Mouse (Mus musculus) liver, embryonic 14.5 days (tissue): Measurements from ENCODE around the gene Ggps1. TPM values are rescaled to one million over a fixed set of nuclear protein-coding genes. Genes with fewer than 3 reads are reported as not detected.

Experiments used
- ATAC-seq: fragments of 200-750 bp; cut with Nextera tagmentation; 2 replicates; pipeline ENCODE4 v1.8.0; 2017; ENCODE audit warnings: moderate number of reproducible peaks, mild to moderate bottlenecking, moderate library complexity; ENCODE audit not compliant: insufficient read depth
- DNase-seq, 3 experiments: peaks; one replicate each; pipeline ENCODE4 v3.0.0-alpha.2; 2012 to 2013; ENCODE audit warnings: low read depth in 3 of 3, low spot score in 3 of 3
- H3K27ac ChIP-seq: fragments of 300-500 bp; sonication (generic); 2 replicates; pipeline ENCODE4 v1.5.1; 2014; ENCODE audit warnings: moderate library complexity, mild to moderate bottlenecking, control low read depth, inconsistent platforms
- H3K27me3 ChIP-seq: fragments of 300-500 bp; sonication (generic); 2 replicates; pipeline ENCODE4 v1.6.1; 2014; ENCODE audit warnings: mild to moderate bottlenecking, low read length, moderate library complexity; ENCODE audit not compliant: control insufficient read depth, insufficient read depth
- H3K36me3 ChIP-seq: fragments of 300-500 bp; sonication (generic); replicated peaks from 2 replicates; pipeline ENCODE4 v1.6.1; 2014; ENCODE audit warnings: low read depth; ENCODE audit not compliant: control insufficient read depth, insufficient read depth
- H3K4me1 ChIP-seq, 2 experiments: fragments of 200-500 bp in 1 of 2; fragments of 300-500 bp in 1 of 2; sonication (generic) in 1 of 2; replicated peaks; 2 replicates each; pipeline ENCODE4 v1.6.1; 2012 to 2014; ENCODE audit warnings: antibody characterized with exemption in 1 of 2, inconsistent platforms in 1 of 2, low read length in 1 of 2; ENCODE audit not compliant: control insufficient read depth in 2 of 2, insufficient read depth in 2 of 2
- H3K4me2 ChIP-seq: fragments of 300-500 bp; sonication (generic); 2 replicates; pipeline ENCODE4 v1.6.1; 2014; ENCODE audit warnings: low read depth, mild to moderate bottlenecking, control low read depth, moderate library complexity
- H3K4me3 ChIP-seq, 2 experiments: fragments of 200-500 bp in 1 of 2; fragments of 300-500 bp in 1 of 2; sonication (generic) in 1 of 2; 2 replicates each; pipeline ENCODE4 v1.5.1; 2012 to 2014; ENCODE audit warnings: low read depth in 2 of 2, low read length in 2 of 2, mild to moderate bottlenecking in 2 of 2, control low read depth in 1 of 2, inconsistent platforms in 1 of 2, moderate library complexity in 1 of 2; ENCODE audit not compliant: insufficient read depth in 1 of 2
- H3K9ac ChIP-seq: fragments of 300-500 bp; sonication (generic); replicated peaks from 2 replicates; pipeline ENCODE4 v1.6.1; 2014; ENCODE audit warnings: mild to moderate bottlenecking, control low read depth, moderate library complexity
- H3K9me3 ChIP-seq: fragments of 300-500 bp; sonication (generic); 2 replicates; pipeline ENCODE4 v1.6.1; 2016; ENCODE audit warnings: low read length, mixed read lengths; ENCODE audit not compliant: control insufficient read depth
- CTCF ChIP-seq: IDR thresholded peaks from 2 replicates; pipeline ENCODE4 v1.5.1; 2016; ENCODE audit warnings: antibody characterized with exemption, low read depth, control low read depth
- EP300 ChIP-seq: IDR thresholded peaks from 2 replicates; pipeline ENCODE4 v1.6.1; 2016; ENCODE audit warnings: antibody characterized with exemption, low read depth
- WGBS: fragments of 180-500 bp; shearing (Covaris S2); extraction: QIAGEN DNeasy Blood & Tissue Kit; methylation state at CpG from one replicate; pipeline ENCODE4 v1.1.7; 2014; ENCODE audit not compliant: insufficient replicate concordance; 5-methylcytosine and 5-hydroxymethylcytosine counted together
- polyA plus RNA-seq, 2 experiments: library from polyadenylated mRNA; depleted of rRNA in 1 of 2; stranded (reverse) in 1 of 2; unstranded in 1 of 2; fragments of >200 nt; fragmentation: Nextera tagmentation in 1 of 2; extraction: Ambion mirVana in 1 of 2; gene quantifications; 2 replicates each; pipeline versions ENCODE4 v1.2.1 to v1.2.3; 2012 to 2014

The Ggps1 gene
- polyA plus RNA-seq, 2 experiments: 5.9 to 12.3 TPM

DNA sequence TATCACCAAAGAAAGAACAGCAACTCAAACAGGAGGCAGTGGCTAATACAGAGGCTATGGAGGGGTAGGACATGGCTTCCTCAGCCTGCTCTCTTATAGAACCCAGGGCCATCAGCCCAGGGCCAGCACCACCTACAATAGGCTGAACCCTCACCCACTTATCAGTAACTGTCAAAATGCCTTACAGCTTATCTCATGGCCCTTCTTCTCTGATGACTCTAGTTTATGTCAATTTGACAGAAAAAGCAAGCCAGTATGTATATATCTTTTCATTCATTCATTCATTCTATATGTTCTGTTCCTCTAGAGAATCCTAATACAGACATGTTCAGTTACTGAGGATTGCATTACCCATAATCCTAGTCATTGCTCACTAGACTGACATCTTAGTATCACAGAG is 45.0 kb downstream of the Ggps1 start:
- Histone ChIP-seq H3K4me1 (peaks cover 21% of the 10 kb centered on the region in 2 experiments), H3K36me3 (peaks cover 23% of the 10 kb centered on the region), H3K27me3 (no peaks in the 10 kb centered on the region), H3K9ac (no peak overlapping the region), H3K4me2 (peak overlapping the region; percentile 23; the same call in 1 of the 2 replicates), H3K4me3 (no peak overlapping the region), H3K9me3 (no peaks in the 10 kb centered on the region), H3K27ac (peak overlapping the region; percentile 63)
- peak; percentile 80 for ATAC-seq
- no peak for TF ChIP-seq CTCF
- TF ChIP-seq EP300: peak; percentile 74
- DNase-seq: no peak

DNA sequence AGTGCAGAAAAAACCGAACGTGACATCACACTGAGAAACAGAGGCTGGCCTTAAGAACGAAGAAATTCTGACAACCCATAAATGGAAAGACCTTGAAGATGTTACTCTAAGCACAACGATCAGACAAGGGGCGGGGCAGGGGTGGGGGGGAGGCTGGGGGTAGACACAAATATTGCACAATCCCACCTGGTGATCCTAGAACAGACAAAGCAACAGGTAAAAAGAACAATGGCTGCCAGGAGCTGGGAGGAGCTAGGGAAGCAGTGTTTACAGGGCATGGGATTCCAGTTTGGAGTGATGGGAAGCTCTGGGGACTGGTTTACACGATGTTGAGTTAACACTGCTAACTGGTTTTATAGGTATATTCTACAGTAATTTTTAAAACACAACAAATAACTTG is 47.7 kb downstream of the Ggps1 start:
- DNase-seq (no peak), ATAC-seq (no peak)
- Histone ChIP-seq H3K4me1 (peaks cover 21 to 27% of the 10 kb centered on the region in 2 experiments), H3K4me3 (no peak overlapping the region), H3K4me2 (no peak overlapping the region), H3K36me3 (peaks cover 29% of the 10 kb centered on the region), H3K9ac (no peak overlapping the region), H3K27me3 (no peaks in the 10 kb centered on the region), H3K27ac (no peak overlapping the region), H3K9me3 (no peaks in the 10 kb centered on the region)
- WGBS: 78% methylated on average over 6 of the region's 6 CpGs
- no peak for TF ChIP-seq EP300
- TF ChIP-seq CTCF: no peak

DNA sequence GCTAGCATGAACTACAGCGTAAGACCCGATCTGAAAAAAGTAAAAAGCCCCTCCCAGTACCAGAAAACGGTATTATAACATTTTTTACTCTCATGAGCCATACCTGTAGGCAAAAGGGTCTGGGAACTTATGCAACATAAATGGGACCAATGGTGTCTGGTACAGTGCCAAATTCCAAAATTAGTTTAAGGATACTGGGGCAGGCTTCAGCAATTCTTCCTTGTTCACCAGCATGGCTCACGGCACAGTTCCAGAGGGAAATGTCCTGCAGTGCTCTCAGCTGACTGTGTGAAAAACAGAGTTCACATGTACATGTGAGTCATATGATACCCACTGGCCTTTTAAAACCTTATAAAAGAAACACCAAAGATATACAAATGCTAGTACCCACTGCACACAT is 48.7 kb downstream of the Ggps1 start:
- Histone ChIP-seq H3K9me3 (no peaks in the 10 kb centered on the region), H3K27me3 (no peaks in the 10 kb centered on the region), H3K4me1 (peaks cover 18 to 24% of the 10 kb centered on the region in 2 experiments), H3K27ac (no peak overlapping the region), H3K9ac (no peak overlapping the region), H3K4me3 (no peak overlapping the region), H3K36me3 (peaks cover 32% of the 10 kb centered on the region), H3K4me2 (no peak overlapping the region)
- no peak for DNase-seq
- 89% methylated on average over 4 of the region's 4 CpGs for WGBS
- ATAC-seq: no peak
- TF ChIP-seq EP300: no peak
- no peak for TF ChIP-seq CTCF

DNA sequence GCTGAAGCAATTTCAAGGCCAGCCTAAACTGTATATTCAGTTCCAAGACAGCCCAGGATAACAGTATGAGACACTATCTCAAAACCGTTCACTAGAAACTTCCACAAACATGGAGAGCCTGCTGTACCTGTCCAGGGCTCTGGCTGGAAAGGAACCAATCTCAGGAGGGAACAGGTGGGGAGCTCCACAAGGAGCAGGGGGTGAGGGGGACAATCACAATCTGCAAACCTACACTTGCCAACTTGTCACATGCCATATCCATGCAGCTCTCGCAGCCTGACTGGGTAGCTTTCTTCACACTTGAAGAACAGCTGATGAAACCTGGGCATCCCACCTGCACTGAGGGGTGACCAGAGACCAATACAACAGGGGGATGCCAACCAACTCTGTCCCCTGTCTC is 49.3 kb downstream of the Ggps1 start:
- H3K27me3 ChIP-seq: no peaks in the 10 kb centered on the region
- TF ChIP-seq CTCF (no peak), EP300 (no peak)
- peaks cover 32% of the 10 kb centered on the region for H3K36me3 ChIP-seq
- H3K9me3 ChIP-seq: no peaks in the 10 kb centered on the region
- H3K4me3 ChIP-seq: no peak overlapping the region
- no peak for DNase-seq
- H3K27ac ChIP-seq: no peak overlapping the region
- WGBS: 85% methylated on average over 2 of the region's 2 CpGs
- H3K4me2 ChIP-seq: no peak overlapping the region
- H3K4me1 ChIP-seq: peaks cover 14 to 19% of the 10 kb centered on the region in 2 experiments
- H3K9ac ChIP-seq: no peak overlapping the region
- no peak for ATAC-seq

DNA sequence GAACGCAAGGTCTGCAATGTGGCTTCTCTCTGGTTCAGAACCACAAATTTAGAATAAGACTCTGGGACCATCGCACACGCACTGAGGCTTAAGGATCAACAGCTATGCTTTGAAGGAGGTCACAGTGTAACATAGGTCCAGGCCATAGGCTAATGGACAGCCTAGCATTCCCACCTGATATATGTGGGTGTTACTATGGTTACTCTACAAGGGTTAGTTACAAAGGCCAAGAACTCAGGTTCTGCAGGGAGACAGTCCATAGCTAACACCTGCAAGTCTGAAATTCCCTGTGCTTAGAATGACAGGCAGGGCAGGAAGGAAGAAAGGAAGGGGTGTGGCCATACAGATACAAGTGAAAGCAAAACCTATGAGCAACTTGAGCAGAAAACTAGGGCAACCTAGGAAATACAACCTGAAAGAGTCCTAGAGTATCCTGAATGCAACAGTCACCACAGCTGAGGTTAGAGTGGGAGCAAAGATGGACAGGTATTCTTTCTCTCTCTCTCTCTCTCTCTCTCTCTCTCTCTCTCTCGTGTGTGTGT is 51.8 kb downstream of the Ggps1 start:
- Histone ChIP-seq H3K9ac (no peak overlapping the region), H3K36me3 (peaks cover 36% of the 10 kb centered on the region), H3K27me3 (no peaks in the 10 kb centered on the region), H3K4me1 (peaks cover 0 to 6% of the 10 kb centered on the region in 2 experiments; a peak in 1 of 4 replicates), H3K4me2 (no peak overlapping the region), H3K27ac (no peak overlapping the region), H3K4me3 (no peak overlapping the region), H3K9me3 (no peaks in the 10 kb centered on the region)
- DNase-seq (no peak), ATAC-seq (no peak)
- 82% methylated on average over 4 of the region's 4 CpGs for WGBS
- no peak for TF ChIP-seq EP300
- no peak for TF ChIP-seq CTCF
